Mouse (Mus musculus) CH12.LX (cell line): Measurements from ENCODE around the gene Kcnj3. TPM values are rescaled to one million over a fixed set of nuclear protein-coding genes. Genes with fewer than 3 reads are reported as not detected.

Experiments used
- DNase-seq: peaks from one replicate; pipeline ENCODE4 v3.0.0-alpha.2; 2013; ENCODE audit errors: extremely low read depth
- H3K27ac ChIP-seq: 2 replicates; pipeline ENCODE4 v1.5.1; 2012; ENCODE audit warnings: low read depth, mild to moderate bottlenecking, control low read depth, moderate library complexity; ENCODE audit not compliant: insufficient read depth
- H3K27me3 ChIP-seq: replicated peaks from 2 replicates; pipeline ENCODE3; 2012; ENCODE audit warnings: inconsistent platforms
- H3K36me3 ChIP-seq, 2 experiments: replicated peaks in 1 of 2; 2 replicates each; pipeline versions ENCODE3 to v1.6.1; 2012; ENCODE audit warnings: inconsistent platforms in 1 of 2, low read length in 1 of 2, mild to moderate bottlenecking in 1 of 2, mixed read lengths in 1 of 2, moderate library complexity in 1 of 2; ENCODE audit not compliant: control insufficient read depth in 1 of 2, insufficient read depth in 1 of 2
- H3K4me1 ChIP-seq, 2 experiments: 2 replicates each; pipeline ENCODE4 v1.6.1; 2012; ENCODE audit warnings: inconsistent platforms in 1 of 2, moderate library complexity in 1 of 2; ENCODE audit not compliant: insufficient read depth in 2 of 2, control insufficient read depth in 1 of 2
- H3K4me2 ChIP-seq: 2 replicates; pipeline ENCODE4 v1.6.1; 2012; ENCODE audit warnings: low read depth, mild to moderate bottlenecking, control low read depth; ENCODE audit not compliant: poor library complexity, insufficient read depth, severe bottlenecking
- H3K4me3 ChIP-seq, 3 experiments: fragments of 150-350 bp in 1 of 3; sonication (generic) in 1 of 3; replicated peaks in 1 of 3; 2 replicates each; pipeline versions ENCODE3 to v1.5.1; 2011 to 2012; ENCODE audit warnings: low read depth in 2 of 3, low read length in 2 of 3, mild to moderate bottlenecking in 2 of 3, moderate library complexity in 2 of 3, control low read depth in 1 of 3, improper control_type of control experiment in 1 of 3, inconsistent platforms in 1 of 3, mixed read lengths in 1 of 3; ENCODE audit not compliant: poor library complexity in 1 of 3
- H3K79me2 ChIP-seq: replicated peaks from 2 replicates; pipeline ENCODE4 v1.6.1; 2012; ENCODE audit warnings: mild to moderate bottlenecking, moderate library complexity; ENCODE audit not compliant: control insufficient read depth, poor library complexity, insufficient read depth, severe bottlenecking; ENCODE audit errors: extremely low read depth
- H3K9ac ChIP-seq: 2 replicates; pipeline ENCODE4 v1.6.1; 2012; ENCODE audit warnings: low read depth, mild to moderate bottlenecking, control low read depth, moderate library complexity; ENCODE audit not compliant: insufficient read depth
- H3K9me3 ChIP-seq: replicated peaks from 2 replicates; pipeline ENCODE3; 2012; ENCODE audit warnings: low read length, inconsistent platforms, mixed read lengths
- BHLHE40 ChIP-seq: IDR thresholded peaks from 2 replicates; pipeline ENCODE4 v1.6.1; 2011; ENCODE audit warnings: mild to moderate bottlenecking, low read depth, low read length, improper control_type of control experiment
- ELF1 ChIP-seq: IDR thresholded peaks from 2 replicates; pipeline ENCODE4 v1.6.1; 2014; ENCODE audit warnings: low read depth, mild to moderate bottlenecking, inconsistent platforms, low read length, improper control_type of control experiment
- EP300 ChIP-seq: IDR thresholded peaks from 2 replicates; pipeline ENCODE4 v1.6.1; 2011; ENCODE audit warnings: low read length, improper control_type of control experiment
- ETS1 ChIP-seq: conservative IDR thresholded peaks from 2 replicates; pipeline ENCODE4 v1.6.1; 2012; ENCODE audit warnings: low read depth, mild to moderate bottlenecking, inconsistent platforms, low read length, improper control_type of control experiment, moderate library complexity
- GABPA ChIP-seq: IDR thresholded peaks from 2 replicates; pipeline ENCODE4 v1.6.1; 2012; ENCODE audit warnings: low read depth, low read length, improper control_type of control experiment, inconsistent platforms; ENCODE audit not compliant: insufficient replicate concordance
- HCFC1 ChIP-seq: IDR thresholded peaks from 2 replicates; pipeline ENCODE4 v1.6.1; 2012; ENCODE audit warnings: low read depth, mild to moderate bottlenecking, inconsistent platforms, low read length, improper control_type of control experiment
- JUN ChIP-seq: IDR thresholded peaks from 2 replicates; pipeline ENCODE4 v1.6.1; 2011; ENCODE audit warnings: low read depth, mild to moderate bottlenecking, low read length, improper control_type of control experiment, moderate library complexity; ENCODE audit not compliant: insufficient read depth
- JUND ChIP-seq: conservative IDR thresholded peaks from 2 replicates; pipeline ENCODE4 v1.6.1; 2011; ENCODE audit warnings: low read depth, low read length, improper control_type of control experiment
- MAZ ChIP-seq: IDR thresholded peaks from 2 replicates; pipeline ENCODE4 v1.6.1; 2012; ENCODE audit warnings: low read depth, mild to moderate bottlenecking, inconsistent platforms, low read length, improper control_type of control experiment, moderate library complexity
- MEF2A ChIP-seq: IDR thresholded peaks from 2 replicates; pipeline ENCODE4 v1.6.1; 2014; ENCODE audit warnings: low read depth, mild to moderate bottlenecking, inconsistent platforms, low read length, improper control_type of control experiment, borderline replicate concordance
- MYC ChIP-seq: IDR thresholded peaks from 2 replicates; pipeline ENCODE4 v1.6.1; 2011; ENCODE audit warnings: low read depth, mild to moderate bottlenecking, improper control_type of control experiment, low read length
- NELFE ChIP-seq: IDR thresholded peaks from 2 replicates; pipeline ENCODE4 v1.6.1; 2011; ENCODE audit warnings: low read depth, low read length, improper control_type of control experiment
- NRF1 ChIP-seq: IDR thresholded peaks from 2 replicates; pipeline ENCODE4 v1.6.1; 2014; ENCODE audit warnings: low read depth, mild to moderate bottlenecking, inconsistent platforms, low read length, improper control_type of control experiment, moderate library complexity
- PAX5 ChIP-seq: IDR thresholded peaks from 2 replicates; pipeline ENCODE4 v1.6.1; 2012; ENCODE audit warnings: low read length, inconsistent platforms, mixed read lengths
- POLR2AphosphoS2 ChIP-seq: IDR thresholded peaks from 2 replicates; pipeline ENCODE4 v1.6.1; 2011; ENCODE audit warnings: low read depth, low read length, improper control_type of control experiment
- RAD21 ChIP-seq: IDR thresholded peaks from 2 replicates; pipeline ENCODE4 v1.6.1; 2011; ENCODE audit warnings: low read depth, mild to moderate bottlenecking, low read length, improper control_type of control experiment, moderate library complexity
- RCOR1 ChIP-seq: conservative IDR thresholded peaks from 2 replicates; pipeline ENCODE4 v1.6.1; 2012; ENCODE audit warnings: low read depth, mild to moderate bottlenecking, inconsistent platforms, low read length, improper control_type of control experiment
- TCF12 ChIP-seq: IDR thresholded peaks from 2 replicates; pipeline ENCODE4 v1.6.1; 2014; ENCODE audit warnings: low read depth, mild to moderate bottlenecking, inconsistent platforms, low read length, improper control_type of control experiment
- UBTF ChIP-seq: IDR thresholded peaks from 2 replicates; pipeline ENCODE4 v1.6.1; 2012; ENCODE audit warnings: low read depth, mild to moderate bottlenecking, inconsistent platforms, low read length, improper control_type of control experiment, moderate library complexity
- USF1 ChIP-seq: IDR thresholded peaks from 2 replicates; pipeline ENCODE4 v1.6.1; 2014; ENCODE audit warnings: low read depth, mild to moderate bottlenecking, inconsistent platforms, low read length, improper control_type of control experiment
- USF2 ChIP-seq: conservative IDR thresholded peaks from 2 replicates; pipeline ENCODE4 v1.6.1; 2011; ENCODE audit warnings: low read depth, low read length, improper control_type of control experiment
- ZMIZ1 ChIP-seq: IDR thresholded peaks from 2 replicates; pipeline ENCODE4 v1.6.1; 2012; ENCODE audit warnings: low read depth, mild to moderate bottlenecking, inconsistent platforms, low read length, improper control_type of control experiment
- ZNF384 ChIP-seq: IDR thresholded peaks from 2 replicates; pipeline ENCODE4 v1.6.1; 2012; ENCODE audit warnings: low read depth, low read length, improper control_type of control experiment, inconsistent platforms
- dilution Hi-C: fragments of 300-500 bp; cut with MboI; formaldehyde crosslinking; loops from 2 replicates; pipeline ENCODE4 v1.14.3; 2020; ENCODE audit warnings: low sequenced_read_pairs; ENCODE audit not compliant: extremely low pct_unique_long_range_greater_than_20kb, extremely low pct_ligation_motif_present
- in situ Hi-C: fragments of 300-500 bp; cut with MboI; formaldehyde crosslinking; loops from 3 replicates; pipeline ENCODE4 v1.14.3; 2019; ENCODE audit warnings: low sequenced_read_pairs, low pct_ligation_motif_present, low pct_unique_long_range_greater_than_20kb, mixed read lengths
- polyA plus RNA-seq: library from polyadenylated mRNA; unstranded; fragments of >175 nt; gene quantifications from 2 replicates; pipeline ENCODE4 v1.2.1, GENCODE M21; 2012; ENCODE audit warnings: low read depth; ENCODE audit not compliant: insufficient read length
- total RNA-seq, 2 experiments: library from RNA; depleted of rRNA; stranded (reverse); fragments of 300-350 nt in 1 of 2; fragments of >200 nt in 1 of 2; gene quantifications; 2 replicates each; pipeline ENCODE4 v1.2.3; 2012 to 2014

Gene Kcnj3
- total and polyA plus RNA-seq, 3 experiments: not detected

DNA sequence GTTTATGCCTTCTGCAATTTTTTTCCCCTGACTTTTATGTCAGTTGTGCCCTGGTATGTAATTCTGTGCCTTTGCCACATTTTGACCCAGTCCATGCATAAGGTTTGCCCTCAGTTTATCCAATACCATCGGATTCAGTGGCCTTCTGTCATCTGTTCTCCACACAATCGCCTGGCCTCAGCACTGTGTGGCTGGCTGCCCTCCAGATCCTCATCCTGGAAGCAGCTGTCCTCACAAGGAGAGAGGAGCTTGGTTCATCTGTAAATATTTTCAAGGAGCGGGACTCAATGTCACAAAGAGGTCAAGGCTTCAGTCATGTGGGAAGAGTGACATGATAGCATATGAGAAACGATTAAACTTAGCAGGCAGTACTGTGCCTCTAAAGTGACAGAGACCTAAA lies 3.7 kb upstream of the Kcnj3 start:
- Histone ChIP-seq H3K36me3 (no peaks in the 10 kb centered on the region), H3K9ac (no peak overlapping the region), H3K27ac (no peak overlapping the region), H3K4me3 (no peak overlapping the region), H3K27me3 (no peaks in the 10 kb centered on the region), H3K4me1 (no peaks in the 10 kb centered on the region), H3K79me2 (no peaks in the 10 kb centered on the region), H3K4me2 (no peak overlapping the region), H3K9me3 (peaks cover 20% of the 10 kb centered on the region)
- no peak for DNase-seq
- TF ChIP-seq NRF1 (no peak), ZMIZ1 (no peak), JUND (no peak), MEF2A (no peak), BHLHE40 (no peak), GABPA (no peak), PAX5 (no peak), EP300 (no peak)
- in situ Hi-C loops (no loop called here), dilution Hi-C loops (no loop called here)

- Histone ChIP-seq H3K27me3 (no peaks in the 10 kb centered on the region), H3K27ac (no peak overlapping the region), H3K4me1 (no peaks in the 10 kb centered on the region), H3K9ac (no peak overlapping the region), H3K4me2 (no peak overlapping the region), H3K4me3 (no peak overlapping the region), H3K79me2 (no peaks in the 10 kb centered on the region), H3K36me3 (no peaks in the 10 kb centered on the region), H3K9me3 (peaks cover 28% of the 10 kb centered on the region)
- dilution Hi-C loops (no loop called here), in situ Hi-C loops (no loop called here)
- no peak for DNase-seq
- TF ChIP-seq ELF1 (no peak), USF1 (no peak), TCF12 (no peak), RAD21 (no peak), RCOR1 (no peak), POLR2AphosphoS2 (no peak), MYC (no peak), GABPA (no peak), ETS1 (no peak), MEF2A (no peak), BHLHE40 (no peak), JUN (no peak), UBTF (no peak), ZNF384 (no peak), USF2 (no peak), HCFC1 (no peak), MAZ (no peak), NELFE (no peak)
- TF ChIP-seq, all 38 proteins: peak for 0
These were observed 664 bp downstream of the Kcnj3 start for GRCm38 (mm10) chr2:55436261-55437006.
